Mouse (Mus musculus) embryo, embryonic 9.5 days (tissue): ENCODE results near the gene Aatk.

Experiments used
- DNase-seq: peaks from one replicate; pipeline ENCODE4 v3.0.0-alpha.2; 2017; ENCODE audit errors: extremely low spot score

The Aatk gene

GRCm38 (mm10) chr11:119989115-119989564 lies 57.8 kb downstream of the Aatk start:
- DNase-seq: peak; percentile 34

GRCm38 (mm10) chr11:119988391-119988790 lies 58.6 kb downstream of the Aatk start:
- DNase-seq: no peak

- no peak for DNase-seq
Measured at GRCm38 (mm10) chr11:119987876-119988275, 59.1 kb downstream of the Aatk start.

GRCm38 (mm10) chr11:119986751-119987425 lies 60.1 kb downstream of the Aatk start:
- DNase-seq: no peak

GRCm38 (mm10) chr11:119983151-119983550 lies 63.8 kb downstream of the Aatk start:
- DNase-seq: no peak

- no peak for DNase-seq
Measured at GRCm38 (mm10) chr11:119982236-119982635, 64.7 kb downstream of the Aatk start.

GRCm38 (mm10) chr11:119981769-119982168 lies 65.2 kb downstream of the Aatk start:
- no peak for DNase-seq

GRCm38 (mm10) chr11:119979596-119980385 lies 67.2 kb downstream of the Aatk start:
- DNase-seq: no peak

GRCm38 (mm10) chr11:119978701-119979100 lies 68.3 kb downstream of the Aatk start:
- DNase-seq: no peak

GRCm38 (mm10) chr11:119975739-119976501 lies 71.0 kb downstream of the Aatk start:
- no peak for DNase-seq

- no peak for DNase-seq
Measured at GRCm38 (mm10) chr11:119973789-119974188, 73.2 kb downstream of the Aatk start.

GRCm38 (mm10) chr11:119970021-119970851 lies 76.7 kb downstream of the Aatk start:
- DNase-seq: no peak

GRCm38 (mm10) chr11:119967892-119968291 lies 79.1 kb downstream of the Aatk start:
- no peak for DNase-seq

- no peak for DNase-seq
Measured at GRCm38 (mm10) chr11:119967401-119967800, 79.6 kb downstream of the Aatk start.

- DNase-seq: no peak
Measured at GRCm38 (mm10) chr11:119966294-119966693, 80.7 kb downstream of the Aatk start.

- no peak for DNase-seq
Measured at GRCm38 (mm10) chr11:119965053-119965452, 81.9 kb downstream of the Aatk start.

GRCm38 (mm10) chr11:119961511-119961910 lies 85.5 kb downstream of the Aatk start:
- no peak for DNase-seq

GRCm38 (mm10) chr11:119960671-119961070 lies 86.3 kb downstream of the Aatk start:
- no peak for DNase-seq

GRCm38 (mm10) chr11:119959714-119960113 lies 87.3 kb downstream of the Aatk start:
- no peak for DNase-seq

GRCm38 (mm10) chr11:119958856-119959255 lies 88.1 kb downstream of the Aatk start:
- DNase-seq: no peak
